Mouse (Mus musculus): Measurements from ENCODE around the gene Cpne7.

Cpne7 gene

DNA sequence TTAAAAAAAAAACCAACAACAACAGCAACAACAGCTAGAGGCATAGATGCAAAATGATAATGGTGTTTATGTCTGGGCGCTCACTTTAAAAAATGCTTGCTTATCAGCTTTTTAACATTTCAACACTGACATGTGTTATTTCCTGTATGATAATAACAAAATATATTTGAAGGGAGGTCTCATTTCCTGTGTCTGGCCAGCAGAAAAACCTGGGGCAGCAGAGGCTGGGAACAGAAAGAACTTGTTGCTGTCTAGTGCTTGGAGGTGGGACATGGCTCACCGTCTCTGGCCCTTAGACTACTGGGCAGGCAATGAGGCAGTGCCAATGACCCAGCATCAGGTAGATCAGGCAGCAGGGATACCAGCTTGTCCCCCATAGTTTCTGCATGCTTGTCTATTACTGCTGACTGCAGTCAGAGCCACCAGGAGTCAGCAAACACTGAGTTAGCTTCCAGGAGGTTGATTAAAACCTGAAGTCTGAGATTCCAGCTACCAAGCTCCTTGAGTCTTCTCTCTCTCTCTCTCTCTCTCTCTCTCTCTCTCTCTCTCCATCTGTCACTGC, 3.2 kb upstream of the Cpne7 start:
- no peak for DNase-seq (ENCODE audit: low spot score in 2 of 2)

DNA sequence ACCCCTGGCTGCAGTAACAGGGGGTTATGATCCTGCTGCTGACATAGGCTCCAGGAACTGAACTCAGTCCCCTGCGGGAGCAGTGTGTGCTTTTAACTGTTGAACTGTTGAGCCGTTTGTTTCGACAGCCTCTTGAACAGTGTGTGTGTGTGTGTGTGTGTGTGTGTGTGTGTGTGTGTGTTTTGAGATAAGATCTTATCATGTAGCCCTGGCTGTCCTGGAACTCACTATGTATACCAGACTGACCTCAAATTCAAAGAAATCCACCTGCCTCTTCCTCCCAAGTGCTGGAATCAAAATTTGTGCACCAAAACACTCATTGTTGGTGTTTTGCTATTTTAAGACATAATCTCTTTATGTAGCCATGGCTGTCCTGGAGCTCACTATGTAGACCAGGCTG, 2.5 kb upstream of the Cpne7 start:
- no peak for DNase-seq (ENCODE audit: low spot score in 2 of 2)

DNA sequence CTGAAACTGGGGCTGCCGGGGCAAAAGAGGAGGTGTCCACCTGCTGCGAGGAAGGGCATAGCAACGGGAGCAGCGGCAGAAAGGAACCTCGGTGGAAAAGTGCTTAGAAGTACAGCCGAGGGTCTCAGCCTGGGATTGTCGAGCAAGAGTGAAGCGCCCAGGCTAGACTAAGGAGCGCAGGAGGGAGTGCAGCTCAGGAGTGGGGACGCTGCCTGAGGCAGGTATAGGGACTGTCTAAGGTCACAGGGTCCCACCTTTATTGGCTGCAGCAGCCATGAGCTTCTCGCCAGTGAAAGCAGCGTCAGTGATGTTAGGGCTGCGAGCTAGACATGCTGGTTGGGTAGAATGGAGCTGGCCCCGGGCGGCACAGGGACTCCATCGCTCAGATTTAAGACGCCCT, 570 bp downstream of the Cpne7 start:
- DNase-seq (ENCODE audit: low spot score in 2 of 2) = no peak

DNA sequence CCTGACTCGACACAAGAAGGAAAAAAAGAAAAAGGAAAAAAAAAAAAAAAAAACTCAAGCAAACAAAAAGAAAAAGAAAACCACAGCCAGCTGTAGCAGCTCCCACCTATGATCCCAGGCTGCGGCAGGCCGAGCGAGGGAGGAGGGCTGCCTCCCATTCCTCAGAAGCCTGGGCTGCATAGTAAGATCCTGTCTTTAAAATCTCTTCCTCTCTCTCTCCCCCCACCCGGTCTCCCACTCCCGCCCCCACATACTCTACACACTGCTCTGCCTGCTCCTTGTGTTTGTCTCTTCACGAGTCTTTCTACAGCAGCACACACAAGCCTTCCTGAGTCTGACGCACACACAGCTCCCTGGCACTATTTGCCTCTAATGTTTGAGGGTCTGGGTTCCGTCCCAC, 4.9 kb downstream of the Cpne7 start:
- no peak for DNase-seq (ENCODE audit: low spot score in 2 of 2)

DNA sequence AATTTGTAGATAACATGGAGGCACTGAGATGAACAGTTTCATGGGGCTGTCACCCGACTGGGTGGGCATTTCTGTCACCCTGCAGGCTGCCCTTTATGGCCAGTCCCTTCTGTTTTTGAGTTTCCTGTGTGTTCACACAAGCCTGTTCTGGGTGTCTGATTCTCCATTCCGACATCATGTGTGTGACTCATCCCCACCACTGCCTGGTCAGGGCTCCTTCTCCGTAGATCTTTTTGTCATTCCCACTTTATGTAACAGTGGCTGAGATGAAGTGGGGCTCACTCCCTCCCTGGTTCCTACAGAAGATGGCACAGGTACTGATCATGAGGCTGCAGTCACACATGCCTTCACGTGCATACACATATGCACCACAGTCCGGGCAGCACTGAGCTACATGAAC, 5.5 kb downstream of the Cpne7 start:
- no peak for DNase-seq (ENCODE audit: low spot score in 2 of 2)

DNA sequence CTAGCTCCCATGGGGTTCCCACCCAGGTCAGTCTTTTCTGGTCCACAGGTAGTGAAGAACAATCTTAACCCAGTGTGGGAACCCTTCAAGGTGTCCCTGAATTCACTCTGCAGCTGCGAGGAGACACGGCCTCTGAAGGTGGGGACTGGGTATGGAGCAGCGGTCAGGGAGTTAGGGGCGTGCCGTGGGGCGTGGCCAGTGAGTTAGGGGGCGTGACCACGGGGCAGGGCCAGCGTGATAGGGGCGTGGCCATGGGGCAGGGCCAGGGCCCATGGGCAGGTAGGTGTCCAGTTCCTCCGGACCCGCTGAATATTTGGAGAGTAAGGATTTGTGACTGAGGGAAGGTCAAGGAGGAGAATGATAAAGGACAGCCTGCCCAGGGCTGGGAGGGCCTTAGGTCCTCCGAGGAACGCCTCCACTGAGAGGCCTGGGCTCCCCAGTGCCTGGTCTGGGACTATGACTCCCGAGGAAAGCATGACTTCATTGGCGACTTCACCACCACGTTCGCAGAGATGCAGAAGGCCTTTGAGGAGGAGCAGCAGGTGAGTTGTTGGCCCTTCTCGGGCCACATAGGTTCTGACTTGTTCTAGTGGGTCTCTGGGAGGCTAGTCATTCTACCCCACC, 9.1 kb downstream of the Cpne7 start:
- DNase-seq (ENCODE audit: low spot score in 2 of 2) = peak; percentile 52 to 53

DNA sequence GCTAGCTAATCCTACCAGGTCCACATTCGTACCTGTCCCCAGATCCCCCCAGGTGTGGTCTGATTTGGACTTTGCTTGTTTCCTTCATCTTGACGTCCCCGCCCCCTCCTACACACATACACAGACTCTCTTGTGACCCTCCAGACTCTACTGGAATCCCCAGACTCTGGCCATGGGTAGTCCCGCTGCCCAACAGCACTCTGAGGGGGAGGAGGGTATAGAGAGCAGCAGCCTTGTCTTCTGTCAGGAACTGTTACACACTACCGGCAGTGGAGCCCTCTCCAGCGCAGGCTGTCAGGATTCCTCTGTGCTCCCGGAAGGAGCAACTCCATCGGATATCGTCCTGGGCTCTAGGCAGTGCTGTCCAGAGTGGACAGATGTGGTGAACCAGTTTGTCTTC, 13.9 kb downstream of the Cpne7 start:
- DNase-seq (ENCODE audit: low spot score in 2 of 2) = no peak

DNA sequence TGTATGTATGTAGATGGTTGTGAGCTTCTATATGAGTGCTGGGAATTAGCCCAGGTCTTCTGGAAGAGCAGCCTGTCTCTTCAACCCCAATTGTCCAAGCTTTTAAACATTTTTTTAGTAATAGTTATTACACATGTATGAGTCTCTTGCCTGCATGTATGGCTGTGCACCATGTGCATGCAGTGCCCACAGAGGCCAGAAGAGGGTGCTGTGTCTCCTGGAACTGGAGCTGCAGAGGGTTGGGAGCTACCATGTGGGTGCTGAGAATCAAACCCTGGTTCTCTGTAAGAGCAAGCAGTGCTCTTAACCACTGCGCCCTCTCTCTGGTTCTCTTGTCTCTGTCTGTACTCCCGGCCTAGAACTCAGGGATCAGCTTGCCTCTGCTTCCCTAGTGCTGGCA, 15.8 kb downstream of the Cpne7 start:
- no peak for DNase-seq (ENCODE audit: low spot score in 2 of 2)

DNA sequence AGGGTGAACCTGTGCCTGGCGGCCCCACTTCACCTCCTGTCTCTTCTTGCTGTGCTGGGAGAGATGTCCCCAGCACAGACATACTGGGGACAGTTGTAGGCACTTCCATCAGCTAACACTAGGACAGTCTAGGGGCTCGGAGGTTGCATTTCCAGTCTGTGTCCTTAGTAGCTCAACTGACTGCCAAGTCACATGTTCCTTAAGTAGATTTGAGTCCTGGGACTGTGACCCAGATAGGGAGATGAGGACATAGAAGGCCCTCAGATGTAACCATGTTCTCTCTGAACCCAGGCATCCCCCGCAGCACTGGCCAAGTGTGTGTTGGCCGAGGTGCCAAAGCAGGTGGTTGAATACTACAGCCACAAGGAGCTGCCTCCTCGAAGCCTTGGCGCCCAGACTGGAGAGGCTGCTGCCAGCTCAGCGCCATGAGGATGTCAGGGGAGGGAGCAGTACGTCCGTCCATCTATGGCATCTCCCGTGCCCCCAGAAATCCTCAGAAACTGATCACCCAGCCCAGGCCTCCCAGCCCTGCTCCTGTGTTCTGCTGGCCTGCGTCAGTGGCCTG, 17.1 kb downstream of the Cpne7 start:
- DNase-seq (ENCODE audit: low spot score in 2 of 2) = no peak

DNA sequence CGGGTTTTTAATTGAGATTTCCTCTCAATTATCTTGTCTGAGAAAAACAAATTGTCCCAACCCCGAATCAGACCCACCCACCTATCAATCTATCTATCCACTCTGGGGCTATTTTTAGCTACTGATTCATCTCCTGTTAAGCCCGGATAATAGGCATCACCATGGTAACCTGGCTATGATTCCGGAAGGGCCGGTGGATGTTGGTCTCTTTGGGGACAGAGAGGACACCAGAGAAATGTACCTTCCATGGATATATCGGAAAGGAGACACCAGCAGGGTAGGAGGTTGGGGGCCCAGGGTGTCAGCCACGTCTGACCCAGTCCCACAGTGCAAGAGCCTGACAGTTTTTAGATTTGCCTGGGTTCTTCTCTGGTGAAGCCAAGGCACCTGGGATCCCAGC, 18.2 kb downstream of the Cpne7 start:
- no peak for DNase-seq (ENCODE audit: low spot score in 2 of 2)

DNA sequence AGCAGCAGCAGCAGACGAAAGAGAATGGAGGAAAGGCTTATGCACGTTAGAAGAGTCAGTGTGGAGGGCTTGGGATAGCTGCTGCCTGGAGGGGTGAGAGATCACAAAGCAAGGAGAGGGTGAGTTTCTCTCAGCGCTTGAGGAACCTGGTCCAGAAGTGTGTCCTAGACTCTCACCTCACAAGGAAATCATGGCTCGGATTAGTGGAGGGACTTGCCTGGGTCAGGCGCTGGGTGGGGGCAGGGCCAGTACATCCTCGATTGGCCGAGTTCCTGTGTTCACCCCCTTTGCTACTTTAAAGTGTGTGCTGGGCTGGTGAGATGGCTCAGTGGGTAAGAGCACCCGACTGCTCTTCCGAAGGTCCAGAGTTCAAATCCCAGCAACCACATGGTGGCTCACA, 18.6 kb downstream of the Cpne7 start:
- no peak for DNase-seq (ENCODE audit: low spot score in 2 of 2)

DNA sequence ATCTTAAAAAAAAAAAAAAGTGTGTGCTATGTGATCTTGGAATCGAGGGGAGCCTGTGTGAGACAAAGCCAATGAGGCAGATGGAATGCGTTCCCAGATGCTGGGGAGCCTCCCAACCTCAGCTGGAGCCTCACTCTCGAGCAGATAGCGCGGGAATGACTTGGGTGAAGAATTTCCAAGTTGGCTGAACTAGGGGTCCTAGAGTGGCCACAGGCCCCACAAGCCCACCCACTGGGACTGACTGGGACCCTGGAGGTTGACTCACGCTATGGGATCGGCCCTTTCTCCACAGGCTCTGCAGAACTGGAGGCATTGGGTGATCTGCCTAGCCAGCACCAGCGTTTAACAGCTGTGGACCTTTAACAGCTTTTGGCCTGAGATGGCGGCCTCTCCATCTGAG, 19.1 kb downstream of the Cpne7 start:
- no peak for DNase-seq (ENCODE audit: low spot score in 2 of 2)

DNA sequence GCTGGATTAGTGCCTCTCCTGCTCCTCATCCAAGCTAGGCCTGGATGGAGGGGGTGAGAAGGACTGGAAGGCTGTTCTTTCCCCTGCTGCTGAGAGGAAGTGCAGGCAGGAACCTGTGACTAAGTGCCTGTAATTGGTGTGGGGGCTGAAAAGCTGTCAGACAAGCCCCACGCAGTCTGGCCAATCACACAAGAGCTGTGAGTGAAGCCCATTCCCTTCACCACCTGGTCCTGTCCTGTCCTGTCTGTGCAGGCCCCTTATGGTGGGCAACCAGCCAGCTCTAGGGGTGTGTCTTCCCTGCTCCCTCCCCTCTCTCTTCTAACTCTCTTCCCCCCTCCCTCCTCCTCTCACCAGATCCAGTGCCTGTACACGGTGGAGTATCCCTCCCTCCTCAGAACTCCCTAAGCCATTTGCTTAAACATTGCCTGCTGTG, 20.5 kb downstream of the Cpne7 start:
- DNase-seq (ENCODE audit: low spot score in 2 of 2) = peak; percentile 26 to 50

DNA sequence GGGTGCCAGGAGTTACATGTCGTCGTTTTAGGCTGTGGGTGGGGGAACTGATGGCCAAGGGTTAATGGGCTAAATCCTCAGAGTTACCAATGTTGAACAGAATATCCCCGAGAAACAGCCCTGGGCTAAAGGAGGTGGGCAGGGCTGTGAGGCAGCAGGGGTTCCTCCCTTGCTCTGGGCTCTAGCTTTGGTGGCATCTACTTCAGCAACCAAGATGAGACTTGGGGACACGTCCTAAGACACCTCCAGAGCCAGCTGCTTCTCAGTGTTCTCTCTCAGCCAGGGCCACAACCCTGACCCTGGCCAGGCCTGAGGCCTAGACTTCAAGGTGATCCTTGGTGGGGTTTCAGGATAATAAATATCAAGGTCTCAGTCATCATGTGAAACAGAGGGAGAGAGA, 21.6 kb downstream of the Cpne7 start:
- no peak for DNase-seq (ENCODE audit: low spot score in 2 of 2)

DNA sequence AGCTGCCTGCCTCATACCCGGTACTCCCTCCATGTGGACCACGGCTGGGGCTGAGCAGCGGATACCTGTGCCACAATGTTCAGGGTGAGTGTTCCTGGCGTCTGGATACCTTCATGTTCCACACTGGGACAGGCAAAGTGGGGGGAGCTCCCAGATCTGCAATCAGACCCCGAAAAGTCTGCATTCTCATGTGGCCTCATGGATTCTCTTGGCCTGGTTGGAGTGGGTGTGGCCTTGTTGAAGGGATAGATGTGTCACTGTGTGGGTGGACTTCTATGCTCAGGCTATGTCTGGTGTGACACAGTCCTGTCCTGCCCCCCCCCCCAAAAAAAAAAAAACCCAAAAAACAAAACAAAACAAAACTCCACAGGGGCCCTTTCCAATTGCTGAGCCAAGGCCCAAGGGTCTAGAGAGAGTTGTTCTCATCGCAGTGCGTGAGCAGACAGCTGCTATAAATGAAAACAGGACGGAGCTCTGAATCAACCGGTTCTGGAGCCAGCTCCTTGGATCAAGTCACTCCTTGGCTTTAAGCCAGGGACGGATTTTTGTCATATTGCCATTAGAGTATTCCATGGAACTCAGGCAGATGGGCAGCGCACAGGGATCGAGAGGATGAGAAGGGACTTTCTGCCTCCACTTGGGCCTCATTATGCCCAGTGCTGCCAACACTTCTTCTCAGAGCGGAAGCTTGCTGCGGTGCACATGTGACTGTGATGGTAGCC, 24.7 kb downstream of the Cpne7 start:
- DNase-seq (ENCODE audit: low spot score in 2 of 2) = peak; percentile 65 to 75

DNA sequence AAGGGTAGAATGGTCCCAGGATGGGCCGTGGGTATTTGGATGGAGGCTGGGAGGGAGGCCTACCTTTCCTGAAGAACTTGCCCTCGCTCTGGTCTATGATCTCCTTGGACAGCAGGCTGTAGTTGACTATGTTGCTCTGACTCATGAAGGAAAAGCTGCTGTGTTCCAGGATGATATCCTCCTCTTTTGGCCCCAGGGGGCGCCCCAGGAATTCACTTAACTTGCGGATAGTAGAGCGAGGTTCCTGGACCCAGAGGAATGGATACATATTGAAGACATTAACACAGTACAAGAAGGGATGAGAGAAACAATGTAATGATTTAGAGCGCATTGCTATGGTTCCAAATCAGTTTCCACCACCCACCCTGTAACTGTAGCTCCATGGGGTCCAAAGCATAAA, 28.1 kb downstream of the Cpne7 start:
- DNase-seq (ENCODE audit: low spot score in 2 of 2) = peak in 1 of 2 experiments; percentile 36

DNA sequence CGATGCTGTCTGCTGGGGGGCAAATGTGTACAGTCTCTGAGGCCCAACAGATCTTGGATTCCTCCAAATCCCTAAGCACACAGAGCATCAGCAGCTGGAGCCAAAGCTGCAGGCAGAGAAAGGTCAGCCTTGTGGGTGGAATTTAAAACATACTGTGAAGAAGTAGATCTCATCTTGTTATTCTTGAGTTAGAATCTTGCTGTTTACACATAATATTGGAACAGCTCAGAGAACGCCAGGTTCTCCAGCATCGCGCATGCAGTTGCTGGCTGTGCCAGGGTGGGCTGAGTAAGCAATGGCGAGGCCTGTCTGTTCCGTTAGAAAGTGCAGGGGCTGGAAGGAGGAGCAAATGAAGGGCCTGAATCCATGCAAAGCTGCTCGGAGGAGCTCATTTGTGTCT, 29.2 kb downstream of the Cpne7 start:
- DNase-seq (ENCODE audit: low spot score in 2 of 2) = no peak

DNA sequence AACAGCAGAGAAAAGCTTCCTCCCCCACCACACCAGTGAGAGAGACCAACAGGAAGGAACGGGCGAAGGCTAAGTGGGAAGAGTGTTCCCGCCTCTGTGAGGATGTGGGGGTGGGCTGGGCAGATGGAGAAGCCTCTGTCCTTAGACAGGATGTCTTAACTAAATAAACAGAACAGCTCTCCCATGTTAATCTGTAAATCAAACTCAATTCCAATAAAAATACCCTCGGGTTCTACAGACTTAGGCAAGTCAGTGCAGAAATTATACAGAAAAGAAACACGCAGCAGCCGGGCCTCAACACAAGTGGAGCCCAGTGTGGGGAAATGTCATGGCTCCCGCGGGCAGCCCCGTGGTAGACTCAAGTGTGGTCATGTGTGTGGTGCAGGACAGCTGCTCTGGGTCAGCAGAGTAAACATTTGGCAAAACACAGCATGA, 33.6 kb downstream of the Cpne7 start:
- DNase-seq (ENCODE audit: low spot score in 2 of 2) = no peak

DNA sequence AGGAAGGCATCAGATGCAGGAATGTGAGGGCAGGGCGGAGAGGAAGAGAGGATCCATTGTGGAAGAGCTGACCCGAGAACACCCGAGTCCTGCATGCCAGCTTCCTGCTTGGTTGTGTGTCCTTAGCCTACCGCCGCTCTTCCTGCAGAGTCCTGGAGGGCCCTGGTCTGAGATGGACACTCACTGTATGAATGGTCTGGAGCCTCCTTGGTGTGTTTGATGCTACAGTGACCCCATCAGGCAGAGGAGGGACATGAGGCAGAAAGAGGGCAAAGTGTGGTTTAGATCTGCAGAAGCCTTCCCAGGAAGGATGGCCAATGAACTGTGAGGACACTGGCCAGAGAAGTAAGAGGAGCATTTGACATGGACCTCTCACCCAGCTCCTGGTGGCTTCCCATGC, 38.0 kb downstream of the Cpne7 start:
- DNase-seq (ENCODE audit: low spot score in 2 of 2) = no peak

DNA sequence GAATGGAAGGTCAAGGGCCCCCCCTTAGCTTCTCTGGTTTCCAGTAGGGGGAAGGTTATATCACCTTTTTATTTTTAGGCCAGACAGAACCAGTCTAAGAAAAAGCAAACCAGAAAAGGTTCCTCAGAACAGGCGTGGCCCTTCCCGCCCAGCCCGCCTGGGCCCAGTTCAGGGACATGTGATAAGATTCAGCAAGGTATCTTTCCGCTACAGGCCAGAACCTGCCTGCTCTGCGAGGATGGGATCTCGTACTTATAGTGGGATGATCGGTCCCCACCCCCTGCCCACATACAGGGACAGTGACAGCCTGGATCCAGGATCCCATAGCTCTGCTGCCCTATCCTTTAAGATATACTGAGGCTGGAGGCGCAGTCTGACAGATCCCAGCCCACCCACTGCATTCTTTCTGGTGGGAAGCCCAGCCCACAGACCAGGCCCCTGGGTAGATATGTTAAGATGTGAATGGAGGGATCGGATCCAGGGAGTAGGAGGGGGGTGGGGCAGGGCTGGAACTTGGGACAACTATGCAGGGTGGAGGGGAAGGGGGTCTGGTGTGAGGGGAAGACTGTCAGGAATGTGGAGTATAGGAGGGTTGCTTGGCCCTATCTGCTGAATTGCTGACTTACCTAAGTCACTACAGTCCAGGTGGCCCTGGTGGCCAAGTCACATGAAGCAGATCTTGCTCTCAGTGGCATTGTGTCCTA, 39.0 kb downstream of the Cpne7 start:
- no peak for DNase-seq (ENCODE audit: low spot score in 2 of 2)

DNA sequence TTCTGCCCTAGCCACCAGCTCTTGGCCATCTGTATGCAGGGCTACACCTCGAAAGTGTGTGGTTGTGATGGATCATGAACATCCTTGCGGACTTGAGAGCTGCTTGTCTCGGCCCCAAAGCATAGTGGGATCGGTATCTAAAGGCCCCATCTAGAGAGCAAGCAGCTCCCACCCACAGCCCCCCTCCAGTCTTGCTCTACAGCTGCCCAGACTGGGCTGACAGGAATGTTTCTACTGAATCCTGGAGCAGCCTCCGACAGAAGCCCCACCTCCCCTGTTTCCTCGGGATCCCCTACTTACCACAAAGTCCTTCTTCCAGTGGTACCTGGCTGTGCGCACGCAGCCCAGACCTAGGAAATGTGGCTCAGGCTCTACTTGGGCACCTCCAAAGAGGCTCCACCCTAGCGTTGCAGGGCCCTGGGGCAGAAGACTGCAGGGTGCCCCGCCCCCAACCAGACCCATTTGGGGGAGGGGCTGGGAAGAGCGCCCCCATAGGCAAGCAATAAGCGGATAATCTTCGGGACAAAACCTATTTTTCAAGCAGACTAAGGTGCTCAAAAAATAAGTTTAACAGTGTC, 40.8 kb downstream of the Cpne7 start, which contains the start of gene Sult5a1:
Gene Sult5a1 (minus strand): TSS at position 428 of the 578 bp plus-strand sequence.
- DNase-seq (ENCODE audit: low spot score in 2 of 2) = no peak

DNA sequence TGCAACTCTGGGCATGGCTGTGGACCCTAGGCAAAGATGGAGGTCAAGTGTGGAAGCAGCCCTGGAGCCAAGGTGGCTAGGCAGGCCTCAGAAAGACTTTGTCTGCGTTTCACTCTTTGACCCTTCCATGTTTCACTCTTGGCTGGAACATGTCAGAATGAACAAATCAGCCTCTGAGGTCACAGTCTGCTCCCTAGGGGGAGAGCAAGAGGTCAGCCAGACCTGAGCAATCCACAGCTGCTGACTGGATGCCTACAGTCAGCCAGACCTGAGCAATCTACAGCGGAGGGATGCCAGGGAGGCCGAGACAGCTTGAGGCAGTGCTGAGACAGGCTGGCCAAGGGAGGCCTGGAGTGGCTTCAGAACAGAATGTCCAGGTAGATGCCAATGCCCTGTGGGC, 64.2 kb downstream of the Cpne7 start:
- peak in 1 of 2 experiments; percentile 69 for DNase-seq (ENCODE audit: low spot score in 2 of 2)

Data from urinary bladder, postnatal 36 days (tissue).